Mouse (Mus musculus) heart, adult 11 months (tissue): ENCODE data around the gene Gm13030.
"Not testable (repeated sequence)": the region's sequence is repeated elsewhere in the genome, so short reads cannot be mapped to it uniquely, and the experiment has no call there.

Source experiments
- DNase-seq: peaks from one replicate; pipeline ENCODE4 v3.0.0; 2022

Gm13030 gene

DNA sequence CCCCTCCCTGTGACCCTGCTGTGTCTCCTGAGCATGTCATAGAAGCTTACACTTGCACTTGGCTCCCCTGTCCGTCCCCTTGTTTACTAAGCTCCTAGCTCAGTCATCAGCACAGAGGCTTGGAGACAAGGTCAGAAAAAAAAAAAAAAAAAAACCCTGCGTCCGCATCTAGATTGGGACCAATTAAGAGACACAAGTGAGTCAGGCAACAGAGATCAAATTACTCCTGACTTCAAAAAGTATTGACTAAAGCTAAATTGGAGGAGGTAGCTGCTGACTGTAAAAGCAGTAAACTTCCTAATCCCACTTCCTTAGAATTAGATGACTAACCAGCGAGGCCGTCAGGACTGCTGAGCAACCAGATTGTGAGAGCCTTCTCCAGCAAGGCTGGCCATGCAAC is 8.7 kb downstream of the Gm13030 start:
- DNase-seq: no peak

GRCm38 (mm10) chr4:138863344-138863998 is 10.3 kb downstream of the Gm13030 start, which contains the start of gene Pla2g5:
Pla2g5 (minus strand) TSS chr4:138863482.
- no peak for DNase-seq

- DNase-seq: no peak
Observed at GRCm38 (mm10) chr4:138859728-138860127, 14.0 kb downstream of the Gm13030 start.

GRCm38 (mm10) chr4:138859245-138859644 is 14.5 kb downstream of the Gm13030 start:
- no peak for DNase-seq

DNA sequence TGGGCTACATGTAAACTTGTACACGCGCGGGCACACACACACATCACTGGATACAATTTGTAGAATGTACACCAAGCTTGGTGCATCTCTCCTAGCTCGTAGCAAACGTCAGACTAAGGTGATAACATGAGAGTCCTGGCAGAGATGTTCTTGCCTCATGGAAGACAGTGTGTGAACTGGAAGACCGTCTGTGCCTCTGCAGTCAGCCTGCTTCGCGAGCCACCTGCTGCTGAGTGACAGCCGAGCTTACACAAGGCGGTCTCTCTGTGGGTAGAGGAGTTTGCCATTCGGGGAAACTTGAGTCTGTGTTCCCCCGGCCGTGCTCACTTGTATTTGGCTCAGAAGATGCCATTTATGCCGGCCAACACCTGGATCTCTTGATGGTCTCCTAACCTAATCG is 15.3 kb downstream of the Gm13030 start:
- no peak for DNase-seq

DNA sequence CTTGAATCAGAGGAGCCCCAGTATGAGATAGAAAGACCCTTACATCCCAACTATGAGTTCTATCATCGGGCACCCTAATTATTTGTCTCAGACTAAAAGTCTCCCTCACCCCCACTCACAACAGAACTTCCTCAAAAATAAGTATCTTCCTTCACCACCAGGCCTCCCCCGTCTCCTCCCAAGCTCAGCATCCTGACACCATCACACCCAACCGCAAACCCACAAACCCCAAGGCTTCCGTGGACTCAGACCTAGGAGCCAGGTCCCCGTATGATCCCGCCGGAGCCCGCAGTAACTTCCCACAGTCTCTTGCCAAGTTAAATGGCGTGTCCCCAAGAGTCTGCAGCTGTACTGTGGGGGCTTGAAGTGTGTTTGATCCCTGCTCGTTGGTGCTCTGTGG is 16.2 kb downstream of the Gm13030 start:
- DNase-seq: no peak

- DNase-seq: no peak
Observed at GRCm38 (mm10) chr4:138856491-138856890, 17.3 kb downstream of the Gm13030 start.

DNA sequence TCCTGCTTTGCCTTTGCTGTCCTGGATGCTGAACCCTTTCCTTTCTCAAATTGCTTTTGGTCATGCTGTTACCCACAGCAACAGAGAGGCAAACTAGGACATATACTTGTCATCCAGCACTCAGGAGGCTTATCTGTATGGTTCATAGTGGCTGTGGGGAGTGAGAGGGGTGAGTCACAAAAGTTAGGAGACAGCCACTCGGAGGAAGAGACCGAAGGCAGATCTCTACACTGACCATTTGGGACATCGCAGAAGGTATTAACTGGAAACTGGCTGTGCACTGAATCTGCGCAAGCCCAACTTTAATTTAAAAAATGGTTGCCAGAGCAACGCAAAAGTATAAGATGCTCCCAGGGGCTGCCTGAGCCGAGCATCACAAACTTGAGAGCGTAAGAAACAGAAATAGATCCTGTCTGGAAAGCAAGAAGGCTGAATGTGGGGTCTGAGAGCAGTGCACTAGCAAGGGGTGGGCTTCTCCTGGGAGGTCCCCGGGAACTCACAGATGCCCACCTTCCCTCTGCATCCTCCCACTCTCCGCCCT is 18.6 kb downstream of the Gm13030 start:
- DNase-seq: no peak

GRCm38 (mm10) chr4:138852961-138853360 is 20.8 kb downstream of the Gm13030 start:
- no peak for DNase-seq

- peak; percentile 92 for DNase-seq
Observed at GRCm38 (mm10) chr4:138851463-138851862, 22.3 kb downstream of the Gm13030 start.

- DNase-seq: peak; percentile 88
Observed at GRCm38 (mm10) chr4:138841386-138841785, 32.4 kb downstream of the Gm13030 start.

- peak; percentile 76 for DNase-seq
Observed at GRCm38 (mm10) chr4:138840726-138841125, 33.0 kb downstream of the Gm13030 start.

- DNase-seq: no peak
Observed at GRCm38 (mm10) chr4:138839806-138840205, 34.0 kb downstream of the Gm13030 start.

DNA sequence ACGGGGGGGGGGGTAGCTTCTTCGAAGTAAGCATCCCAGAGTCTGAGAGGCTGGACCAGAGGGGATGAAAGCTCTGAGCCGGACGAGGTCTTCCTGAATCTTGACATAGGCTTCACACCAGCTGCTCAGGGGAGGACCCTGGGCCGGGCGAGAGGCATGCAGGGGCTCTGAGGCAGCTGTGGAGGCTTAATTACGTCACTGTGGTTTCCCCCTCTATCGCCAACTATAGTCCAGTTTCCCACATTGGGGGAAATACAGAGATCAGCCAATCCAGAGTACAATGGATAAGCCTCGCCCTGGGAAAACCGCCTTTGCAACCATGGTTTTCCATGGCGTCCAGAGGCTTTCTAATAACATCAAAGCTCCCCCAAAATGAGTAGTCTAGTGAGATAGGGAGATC is 46.6 kb downstream of the Gm13030 start:
- DNase-seq: no peak

GRCm38 (mm10) chr4:138825751-138826567 is 47.8 kb downstream of the Gm13030 start:
- DNase-seq: no peak

- DNase-seq: no peak
Observed at GRCm38 (mm10) chr4:138824660-138825059, 49.1 kb downstream of the Gm13030 start.

DNA sequence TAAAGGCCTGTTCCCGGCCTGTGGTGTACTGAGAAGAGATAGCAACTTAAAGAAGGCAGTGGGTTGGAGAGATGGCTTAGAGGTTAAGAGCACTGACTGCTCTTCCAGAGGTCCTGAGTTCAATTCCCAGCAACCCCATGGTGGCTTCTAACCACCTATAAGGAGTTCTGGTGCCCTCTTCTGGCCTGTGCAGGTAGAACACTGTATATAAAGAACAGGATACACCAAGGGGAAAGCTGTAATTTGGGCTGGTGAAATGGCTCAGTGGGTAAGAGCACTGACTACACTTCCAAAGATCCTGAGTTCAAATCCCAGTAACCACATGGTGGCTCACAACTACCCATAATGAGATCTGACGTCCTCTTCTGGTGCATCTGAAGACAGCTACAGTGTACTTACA is 49.6 kb downstream of the Gm13030 start:
- not testable (repeated sequence) for DNase-seq

GRCm38 (mm10) chr4:138821036-138821435 is 52.7 kb downstream of the Gm13030 start:
- DNase-seq: peak; percentile 73
